Mouse (Mus musculus) hindlimb bud, embryonic 11.5 days (tissue): ENCODE data around the gene Gm15262.
"Not testable (repeated sequence)": the region's sequence is repeated elsewhere in the genome, so short reads cannot be mapped to it uniquely, and the experiment has no call there.

ENCODE experiments used
- DNase-seq: peaks from one replicate; pipeline ENCODE4 v3.0.0-alpha.2; 2012; ENCODE audit warnings: low read depth, low spot score; ENCODE audit errors: extremely low spot score

Gene Gm15262

DNA sequence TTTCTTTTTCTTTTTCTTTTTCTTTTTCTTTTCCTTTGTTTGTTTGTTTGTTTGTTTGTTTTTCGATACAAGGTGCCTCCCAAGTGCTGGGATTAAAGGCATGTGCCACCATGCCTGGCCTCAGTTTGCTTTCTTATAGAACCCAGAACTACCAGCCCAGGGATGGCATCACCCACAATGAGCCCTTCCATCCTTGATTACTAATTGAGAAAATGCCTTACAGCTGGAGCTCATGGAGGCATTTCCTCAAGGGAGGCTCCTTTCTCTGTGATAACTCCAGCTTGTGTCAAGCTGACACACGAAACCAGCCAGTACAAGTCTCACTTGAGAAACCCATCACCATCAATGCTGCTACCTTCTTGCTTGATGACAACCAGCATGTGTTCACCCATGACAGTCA is at the start of gene Gm15262:
Gene Gm15262 (plus strand): TSS at position 301 of the 400 bp plus-strand sequence.
- not testable (repeated sequence) for DNase-seq

DNA sequence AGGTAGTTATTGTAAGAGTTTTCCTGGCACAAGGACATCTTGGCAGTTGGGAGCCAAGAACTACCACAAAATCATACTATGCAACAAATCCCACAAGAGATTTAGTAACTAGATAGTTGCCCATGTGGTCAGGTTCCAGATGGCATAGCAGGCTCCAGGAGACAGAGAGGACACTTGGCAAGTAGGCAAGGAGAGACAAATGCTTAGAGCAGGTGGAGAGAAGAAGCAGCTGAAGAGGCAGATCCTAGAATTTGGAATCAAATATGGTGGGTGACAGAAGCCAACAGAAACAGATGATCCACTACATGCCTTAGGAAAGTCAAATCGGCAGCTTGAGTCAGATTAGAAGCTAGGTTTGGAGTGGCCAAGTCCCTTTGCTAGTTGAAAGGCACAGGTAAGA is 20.9 kb downstream of the Gm15262 start:
- no peak for DNase-seq

DNA sequence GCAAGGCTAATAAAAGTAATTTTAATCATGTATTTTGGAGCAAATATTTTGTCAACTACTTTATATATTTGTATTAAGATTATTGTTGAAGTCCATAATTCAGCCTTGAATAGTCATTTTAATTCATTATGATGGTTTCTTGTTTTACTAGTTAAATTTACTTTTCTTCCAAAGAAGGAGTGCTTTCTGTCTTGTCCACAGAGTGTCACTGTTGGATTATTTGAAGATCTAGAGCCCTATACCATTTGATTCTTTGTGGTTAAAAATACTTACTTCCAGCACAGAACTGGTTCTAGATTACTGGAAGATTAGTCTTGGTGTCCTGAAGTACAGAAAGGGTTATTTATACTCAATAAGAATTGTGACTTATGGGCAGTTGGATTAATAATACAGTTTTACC is 29.2 kb downstream of the Gm15262 start:
- DNase-seq = no peak

DNA sequence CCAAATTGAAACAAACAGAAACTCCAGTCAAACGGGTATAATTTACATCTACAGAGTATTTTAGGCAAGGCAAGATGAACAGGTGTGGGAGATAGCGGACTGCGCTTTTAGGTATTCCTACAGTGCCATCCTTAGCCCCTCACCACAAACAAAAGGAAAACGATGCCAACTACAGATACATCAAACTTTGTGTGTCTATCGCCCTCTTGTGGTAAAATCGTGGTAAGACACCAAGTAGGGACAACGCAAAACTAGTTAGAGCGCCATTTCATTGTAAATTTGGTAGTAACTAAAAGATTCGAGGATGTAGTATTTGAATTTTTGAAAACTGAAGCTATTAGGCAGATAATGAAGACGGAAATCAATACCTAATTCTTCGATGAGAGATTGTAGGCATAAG is 83.7 kb downstream of the Gm15262 start:
- no peak for DNase-seq

DNA sequence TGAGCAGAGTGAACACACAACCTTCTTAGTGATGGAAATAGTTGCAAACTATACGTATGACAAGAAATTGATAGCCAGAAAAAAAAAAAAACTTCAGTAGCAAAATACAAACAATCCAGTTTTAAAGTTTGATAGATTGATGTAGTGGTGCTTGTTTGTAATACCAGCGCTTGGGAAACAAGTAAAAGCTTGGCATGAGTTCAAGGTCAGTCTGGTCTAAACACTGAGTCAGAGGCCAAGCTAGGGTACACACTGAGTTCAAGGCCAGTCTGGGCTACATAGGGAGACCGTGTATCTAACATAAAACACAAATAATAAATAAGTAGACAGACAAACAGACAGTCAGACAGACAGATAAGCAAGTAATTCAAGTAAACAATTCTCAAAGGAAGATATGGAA is 84.2 kb downstream of the Gm15262 start:
- no peak for DNase-seq

DNA sequence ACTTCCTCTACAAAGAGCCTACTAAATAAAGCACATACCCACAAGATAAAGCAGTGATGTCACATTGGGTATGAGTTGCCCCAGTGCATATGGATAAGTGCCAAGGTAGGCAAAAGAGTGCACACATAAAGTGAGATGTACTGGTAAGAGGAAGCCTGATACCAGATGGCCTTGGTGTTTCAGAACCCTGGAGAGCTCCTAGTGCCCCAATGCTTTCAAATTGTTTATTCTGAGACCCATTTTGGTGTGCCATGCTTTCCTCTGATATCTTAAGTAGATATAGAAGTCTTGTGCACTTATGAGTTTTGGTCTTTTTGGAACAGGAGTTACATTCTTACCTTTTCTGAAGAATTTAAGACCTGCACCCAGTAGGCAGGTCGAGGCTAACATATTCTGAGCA is 88.3 kb downstream of the Gm15262 start:
- peak; percentile 6 for DNase-seq

DNA sequence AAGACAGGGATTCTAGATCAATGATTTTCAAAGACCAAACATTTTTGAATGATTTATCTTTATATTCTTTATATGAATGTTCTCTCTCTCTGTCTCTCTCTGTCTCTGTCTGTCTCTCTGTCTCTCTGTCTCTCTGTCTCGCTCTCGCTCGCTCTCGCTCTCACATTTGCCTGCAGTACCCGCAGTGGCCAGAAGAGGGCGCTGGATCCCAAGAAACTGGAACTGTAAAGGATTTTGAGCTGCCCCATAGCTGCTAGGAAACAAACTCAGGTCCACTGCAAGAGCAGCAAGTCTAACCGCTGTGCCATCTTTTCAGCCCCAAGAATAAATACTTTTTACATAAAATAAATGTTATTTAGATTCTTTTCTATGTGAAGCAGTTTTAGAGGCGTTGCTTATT is 98.5 kb downstream of the Gm15262 start:
- DNase-seq = no peak

DNA sequence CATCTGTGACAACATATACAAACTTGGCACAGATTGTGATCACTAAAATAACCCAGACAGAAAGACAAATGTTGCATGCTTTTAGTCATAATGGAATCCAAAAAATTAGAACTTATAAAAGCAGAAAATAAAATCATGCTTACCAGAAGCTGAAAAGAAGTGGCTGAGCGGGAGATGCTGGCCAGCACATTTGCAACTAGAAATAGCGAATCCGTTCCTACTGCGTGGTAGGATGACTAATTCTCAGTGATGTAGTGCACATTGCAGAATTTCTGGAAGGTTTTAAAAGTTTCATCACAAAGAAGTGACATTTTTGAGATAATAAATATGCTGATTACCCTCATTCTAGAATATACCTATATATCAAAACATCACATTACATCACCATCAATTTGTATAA is 100.7 kb downstream of the Gm15262 start:
- no peak for DNase-seq

DNA sequence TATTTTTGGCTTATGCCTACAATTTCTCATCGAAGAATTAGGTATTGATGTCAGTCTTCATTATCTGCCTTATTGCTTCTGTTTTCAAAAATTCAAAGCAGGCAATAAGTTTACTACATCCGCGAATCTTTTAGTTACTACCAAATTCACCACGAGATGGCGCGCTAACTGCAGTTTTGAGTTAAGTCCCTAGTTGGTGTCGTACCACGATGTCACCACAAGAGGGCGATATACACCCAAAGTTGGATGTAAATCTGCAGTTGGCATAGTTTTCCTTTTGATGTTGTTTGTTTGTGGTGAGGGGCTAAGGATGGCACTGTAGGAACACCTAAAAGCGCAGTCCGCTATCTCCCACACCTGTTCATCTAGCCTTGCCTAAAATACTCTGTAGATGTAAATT is 111.9 kb downstream of the Gm15262 start:
- peak; percentile 64 for DNase-seq

DNA sequence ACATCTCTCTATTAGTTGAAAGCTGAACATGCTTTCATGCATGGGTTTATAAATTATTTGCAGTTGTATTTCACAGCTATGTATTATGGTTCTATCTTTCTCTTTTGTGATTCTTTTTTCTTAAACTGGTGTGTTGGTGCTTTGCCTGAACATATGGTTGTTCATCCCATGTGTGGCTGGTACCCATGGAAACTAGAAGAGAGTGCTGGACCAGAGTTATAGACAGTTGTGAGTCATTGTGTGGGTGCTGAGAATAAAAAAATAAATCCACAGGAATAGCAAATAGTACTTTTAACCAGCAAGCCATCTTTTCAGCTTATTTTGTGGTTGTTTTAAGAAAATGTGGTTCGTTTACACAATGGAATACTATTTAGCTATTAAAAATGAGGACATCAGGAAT is 123.9 kb downstream of the Gm15262 start:
- DNase-seq = no peak
